Mouse (Mus musculus) ES-E14 (cell line): Measurements from ENCODE around the gene Map3k14. TPM values are rescaled to one million over a fixed set of nuclear protein-coding genes. Genes with fewer than 3 reads are reported as not detected.

Experiments
- DNase-seq: peaks from one replicate; pipeline ENCODE4 v3.0.0-alpha.2; 2013; ENCODE audit warnings: low read depth, low spot score
- H3K27ac ChIP-seq: 2 replicates; pipeline ENCODE4 v1.5.1; 2012; ENCODE audit warnings: low read depth, mild to moderate bottlenecking, low read length, moderate library complexity, mixed read lengths; ENCODE audit not compliant: poor library complexity, insufficient read depth, severe bottlenecking
- H3K36me3 ChIP-seq: 2 replicates; pipeline ENCODE4 v1.6.1; 2012; ENCODE audit warnings: mild to moderate bottlenecking, low read length, moderate library complexity, mixed read lengths; ENCODE audit not compliant: control insufficient read depth, poor library complexity, insufficient read depth, severe bottlenecking
- H3K4me1 ChIP-seq, 2 experiments: fragments of 150-350 bp in 1 of 2; sonication (generic) in 1 of 2; 2 replicates each; pipeline ENCODE4 v1.6.1; 2012; ENCODE audit warnings: low read length in 2 of 2, mild to moderate bottlenecking in 1 of 2, mixed read lengths in 1 of 2; ENCODE audit not compliant: control insufficient read depth in 2 of 2, insufficient read depth in 2 of 2, poor library complexity in 1 of 2
- H3K4me3 ChIP-seq, 2 experiments: fragments of 150-350 bp in 1 of 2; sonication (generic) in 1 of 2; 2 replicates each; pipeline ENCODE4 v1.5.1; 2012; ENCODE audit warnings: low read length in 2 of 2, low read depth in 1 of 2, mild to moderate bottlenecking in 1 of 2, mixed read lengths in 1 of 2; ENCODE audit not compliant: insufficient read depth in 1 of 2, poor library complexity in 1 of 2, severe bottlenecking in 1 of 2
- H3K9ac ChIP-seq: 2 replicates; pipeline ENCODE4 v1.6.1; 2012; ENCODE audit warnings: low read depth, mild to moderate bottlenecking, low read length, mixed read lengths; ENCODE audit not compliant: poor library complexity, insufficient read depth, severe bottlenecking
- H3K9me3 ChIP-seq: fragments of 150-350 bp; sonication (generic); 2 replicates; pipeline ENCODE4 v1.6.1; 2012; ENCODE audit warnings: low read depth, mild to moderate bottlenecking, low read length; ENCODE audit not compliant: control insufficient read depth, insufficient read depth
- CHD2 ChIP-seq: IDR thresholded peaks from 2 replicates; pipeline ENCODE4 v1.6.1; 2014; ENCODE audit warnings: mild to moderate bottlenecking, low read depth, low read length, inconsistent platforms
- HCFC1 ChIP-seq: IDR thresholded peaks from 2 replicates; pipeline ENCODE4 v1.6.1; 2012; ENCODE audit warnings: low read length, inconsistent platforms, borderline replicate concordance; ENCODE audit not compliant: insufficient read depth
- MAFK ChIP-seq: IDR thresholded peaks from 2 replicates; pipeline ENCODE4 v1.6.1; 2014; ENCODE audit warnings: mild to moderate bottlenecking, low read depth, low read length, inconsistent platforms; ENCODE audit not compliant: insufficient read depth
- ZC3H11A ChIP-seq: IDR thresholded peaks from 2 replicates; pipeline ENCODE4 v1.6.1; 2012; ENCODE audit warnings: low read depth, mild to moderate bottlenecking, inconsistent platforms, low read length, borderline replicate concordance
- ZNF384 ChIP-seq: IDR thresholded peaks from 2 replicates; pipeline ENCODE4 v1.6.1; 2012; ENCODE audit warnings: low read depth, low read length, inconsistent platforms
- in situ Hi-C, 2 experiments: fragments of 600-800 bp; cut with MboI; formaldehyde crosslinking; loops; one replicate each; pipeline ENCODE4 v1.15.1; 2025; ENCODE audit warnings: low sequenced_read_pairs in 2 of 2, inconsistent platforms in 1 of 2; ENCODE audit not compliant: unreplicated experiment in 2 of 2
- total RNA-seq: library from RNA; depleted of rRNA; stranded (reverse); fragments of 300-350 nt; gene quantifications from 2 replicates; pipeline ENCODE4 v1.2.3, GENCODE M21; 2012

Gene Map3k14
- total RNA-seq, 1 experiment = 4.5 TPM

DNA sequence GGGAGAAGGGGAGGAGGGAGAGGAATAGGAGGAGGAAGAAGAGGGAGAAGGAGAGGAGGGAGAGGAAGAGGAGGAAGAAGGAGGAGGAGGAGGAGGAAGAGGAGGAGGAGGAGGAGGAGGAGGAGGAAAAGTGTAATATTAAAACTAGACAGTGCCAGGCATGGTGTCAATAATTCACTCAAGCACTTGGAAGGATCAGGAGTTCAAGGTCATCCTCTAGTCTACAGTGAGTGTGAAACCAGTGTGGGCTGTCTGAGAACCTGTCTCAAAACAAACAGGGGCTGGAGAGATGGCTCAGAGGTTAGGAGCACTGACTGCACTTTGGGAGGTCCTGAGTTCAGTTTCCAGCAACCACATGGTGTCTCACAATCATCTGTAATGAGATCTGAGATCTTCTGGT, 64.9 kb downstream of the Map3k14 start:
- H3K9ac ChIP-seq = no peak overlapping the region
- in situ Hi-C loops = no loop called here
- TF ChIP-seq ZC3H11A (no peak), MAFK (no peak), ZNF384 (no peak), HCFC1 (no peak), CHD2 (no peak)
- peaks cover 0 to 8% of the 10 kb centered on the region in 2 experiments; a peak in 2 of 4 replicates for H3K4me1 ChIP-seq
- no peaks in the 10 kb centered on the region for H3K36me3 ChIP-seq
- no peaks in the 10 kb centered on the region for H3K9me3 ChIP-seq
- H3K27ac ChIP-seq = no peak overlapping the region
- DNase-seq = no peak
- H3K4me3 ChIP-seq = no peak overlapping the region

DNA sequence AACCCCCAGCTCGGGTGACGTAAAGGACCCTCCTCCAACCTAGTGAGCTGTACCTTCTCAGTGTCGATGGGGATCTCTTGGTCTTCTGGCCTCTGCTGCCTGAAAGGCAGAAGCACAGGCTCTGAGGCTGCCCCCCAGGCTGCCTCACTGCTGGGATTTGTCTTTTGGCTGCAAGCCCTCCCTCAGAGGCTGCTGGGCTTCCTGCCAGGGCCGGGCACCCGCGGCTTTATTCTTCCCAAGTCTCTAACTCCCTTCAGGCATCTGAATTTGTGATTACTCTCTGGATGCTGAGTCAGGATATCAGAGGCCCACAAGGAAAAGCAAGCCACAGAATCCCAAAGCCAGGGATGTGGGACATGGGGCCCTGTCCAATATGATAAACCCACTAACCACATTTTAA, 65.6 kb downstream of the Map3k14 start:
- TF ChIP-seq ZC3H11A = no peak
- no peak for TF ChIP-seq ZNF384
- TF ChIP-seq CHD2 = no peak
- no peak for TF ChIP-seq HCFC1
- TF ChIP-seq MAFK = no peak
- Histone ChIP-seq H3K9me3 (no peaks in the 10 kb centered on the region), H3K4me1 (peaks cover 0 to 8% of the 10 kb centered on the region in 2 experiments; a peak in 2 of 4 replicates), H3K4me3 (no peak overlapping the region), H3K27ac (no peak overlapping the region), H3K36me3 (no peaks in the 10 kb centered on the region), H3K9ac (no peak overlapping the region)
- DNase-seq = no peak
- in situ Hi-C loops = no loop called here

- Histone ChIP-seq H3K9ac (peak overlapping the region; percentile 81), H3K4me1 (peaks cover 0 to 8% of the 10 kb centered on the region in 2 experiments; a peak in 2 of 4 replicates), H3K4me3 (peak overlapping the region; percentile 83 to 85), H3K9me3 (no peaks in the 10 kb centered on the region), H3K27ac (no peak overlapping the region), H3K36me3 (no peaks in the 10 kb centered on the region)
- in situ Hi-C loops = no loop called here
- TF ChIP-seq ZNF384 (no peak), CHD2 (no peak), ZC3H11A (no peak), MAFK (no peak), HCFC1 (no peak)
- no peak for DNase-seq
These were observed 68.1 kb downstream of the Map3k14 start for GRCm38 (mm10) chr11:103198911-103199803.

DNA sequence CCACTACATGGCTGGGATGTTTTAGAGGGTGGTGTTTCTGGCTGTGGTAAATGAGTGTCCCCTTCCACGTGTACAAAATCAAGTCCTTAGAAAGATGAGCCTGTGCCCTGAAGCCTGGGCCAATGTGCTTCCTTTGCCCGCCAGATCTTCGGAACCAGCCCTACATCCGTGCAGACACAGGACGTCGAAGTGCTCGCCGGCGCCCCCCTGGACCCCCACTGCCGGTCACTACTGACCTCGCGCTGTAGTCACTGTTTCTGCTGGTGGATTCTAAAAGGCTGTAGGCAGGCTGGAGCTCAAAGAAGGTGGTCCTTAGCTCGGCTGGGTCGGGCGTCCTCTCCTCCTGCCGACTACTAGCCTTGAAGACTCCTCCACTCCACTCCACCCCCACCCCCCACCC, 68.9 kb downstream of the Map3k14 start:
- Histone ChIP-seq H3K4me3 (peak overlapping the region; percentile 43 to 85; a peak in 2 of 4 replicates), H3K4me1 (peaks cover 0 to 11% of the 10 kb centered on the region in 2 experiments; a peak in 2 of 4 replicates), H3K9me3 (no peaks in the 10 kb centered on the region), H3K27ac (no peak overlapping the region), H3K36me3 (no peaks in the 10 kb centered on the region), H3K9ac (no peak overlapping the region; the same call in 1 of the 2 replicates)
- TF ChIP-seq HCFC1 (no peak), CHD2 (no peak), ZNF384 (no peak), MAFK (no peak), ZC3H11A (no peak)
- no peak for DNase-seq
- in situ Hi-C loops = no loop called here
